Mouse (Mus musculus): ENCODE results near the gene Apoh.

The Apoh gene

DNA sequence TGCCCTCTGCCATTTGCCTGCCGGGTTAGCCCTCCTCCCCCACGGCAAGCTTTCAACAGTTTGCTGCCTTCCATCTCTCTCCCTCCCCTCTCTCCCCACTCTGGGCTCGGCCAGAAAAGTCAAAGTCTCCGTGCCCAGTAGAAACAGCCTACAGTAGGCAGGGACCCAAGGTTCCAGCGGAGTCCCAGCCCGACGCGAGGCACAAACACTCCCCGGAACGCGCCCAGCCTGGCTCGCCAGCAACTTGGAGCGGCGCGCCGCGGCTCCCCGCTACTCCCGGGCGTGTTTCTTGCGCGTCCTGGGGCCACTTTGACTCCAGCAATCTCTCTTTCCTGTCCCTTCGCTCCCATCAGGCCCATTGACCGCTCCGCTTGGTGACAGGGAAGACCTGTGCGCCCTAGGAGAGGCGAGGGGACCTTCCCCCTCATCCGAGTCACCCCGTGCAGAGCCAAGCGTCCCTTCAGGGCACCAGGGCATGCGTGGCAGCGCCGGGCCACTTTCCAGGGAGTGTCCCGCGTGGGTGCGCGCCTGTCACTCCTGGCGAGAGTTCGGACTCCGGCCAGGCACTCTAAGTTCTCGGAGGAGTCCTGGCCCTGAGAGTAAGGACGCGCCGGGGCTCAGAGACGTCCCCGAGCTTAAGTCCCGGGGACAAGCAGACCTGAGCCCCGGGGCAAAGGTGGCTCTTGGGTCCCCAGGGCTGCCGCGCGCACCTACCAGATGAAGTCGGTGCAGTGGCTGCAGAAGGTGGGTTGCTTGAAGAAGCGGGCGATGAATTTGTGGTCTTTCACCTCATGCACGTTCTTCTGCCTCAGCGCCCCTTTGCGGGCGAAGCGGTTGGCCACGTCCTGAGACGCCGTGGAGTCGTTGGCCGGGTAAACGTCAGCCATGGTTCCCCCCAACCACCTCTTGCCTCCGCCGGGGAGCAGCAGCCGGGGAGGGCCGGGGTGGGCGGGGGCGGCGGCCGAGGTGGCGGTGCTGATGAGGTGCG lies at the start of gene Apoh:
Apoh (plus strand) TSS at position 574 of the 988 bp plus-strand sequence.
- no peak for DNase-seq (ENCODE audit: low read depth)

DNA sequence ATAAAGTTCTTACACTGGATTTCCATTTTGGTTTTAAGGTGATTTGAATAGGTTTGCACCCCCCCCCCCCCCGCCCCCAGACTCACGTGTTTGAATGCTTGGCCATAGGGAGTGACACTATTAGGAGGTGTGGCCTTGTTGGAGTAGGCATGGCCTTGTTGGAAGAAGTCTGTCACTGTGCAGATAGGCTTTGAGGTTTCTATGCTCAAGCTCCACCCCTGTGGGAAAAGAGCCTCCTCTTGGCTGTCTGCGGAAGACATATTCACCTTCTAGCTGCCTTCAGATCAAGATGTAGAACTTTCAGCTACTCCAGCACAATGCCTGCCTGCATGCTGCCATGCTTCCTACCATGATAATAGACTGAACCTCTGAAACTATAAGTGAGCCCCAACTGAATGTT lies 49.3 kb upstream of the Apoh start:
- DNase-seq (ENCODE audit: low read depth) = no peak

DNA sequence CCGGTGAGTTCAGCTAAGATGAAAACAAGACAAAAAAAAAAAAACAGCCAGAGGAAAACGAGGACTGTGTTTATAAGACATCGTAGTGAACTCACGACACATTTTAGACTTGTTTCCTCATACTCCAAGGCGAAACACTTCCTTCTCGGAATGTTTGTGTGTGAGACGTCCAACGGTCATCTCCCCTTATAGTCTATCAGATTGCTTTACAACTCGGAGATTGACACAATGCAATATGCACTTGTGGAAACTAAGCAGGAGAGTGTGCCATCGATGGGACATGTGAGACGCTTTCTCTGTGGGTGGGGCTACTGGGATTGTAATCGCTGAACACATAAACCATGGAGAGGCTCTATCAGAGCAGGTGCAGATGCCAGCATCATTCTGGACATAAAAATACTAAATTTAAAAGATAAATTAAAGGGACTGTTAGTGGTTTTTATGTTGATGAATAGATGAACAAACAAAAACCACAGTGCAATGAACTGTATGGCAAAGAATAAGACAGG lies 48.8 kb upstream of the Apoh start:
- no peak for DNase-seq (ENCODE audit: low read depth)

DNA sequence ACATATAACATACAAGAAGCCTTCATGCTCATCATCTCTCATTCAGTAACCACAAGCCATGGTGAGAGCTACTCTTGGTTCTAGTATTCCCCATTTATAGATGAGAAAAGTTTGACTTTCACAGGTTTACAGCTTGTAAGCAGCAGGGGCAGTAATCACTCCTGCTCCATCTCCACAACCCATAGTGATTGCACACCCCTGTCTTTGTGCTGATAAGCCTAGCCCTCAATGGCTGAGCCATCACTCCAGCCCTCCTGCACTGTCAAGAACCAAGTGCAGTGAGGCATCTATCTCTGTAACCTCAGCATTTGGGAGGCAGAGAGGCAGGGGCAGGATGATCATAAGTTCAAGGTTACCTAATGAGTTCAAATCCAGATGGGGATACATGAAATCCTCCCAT lies 47.8 kb upstream of the Apoh start:
- DNase-seq (ENCODE audit: low read depth) = no peak

DNA sequence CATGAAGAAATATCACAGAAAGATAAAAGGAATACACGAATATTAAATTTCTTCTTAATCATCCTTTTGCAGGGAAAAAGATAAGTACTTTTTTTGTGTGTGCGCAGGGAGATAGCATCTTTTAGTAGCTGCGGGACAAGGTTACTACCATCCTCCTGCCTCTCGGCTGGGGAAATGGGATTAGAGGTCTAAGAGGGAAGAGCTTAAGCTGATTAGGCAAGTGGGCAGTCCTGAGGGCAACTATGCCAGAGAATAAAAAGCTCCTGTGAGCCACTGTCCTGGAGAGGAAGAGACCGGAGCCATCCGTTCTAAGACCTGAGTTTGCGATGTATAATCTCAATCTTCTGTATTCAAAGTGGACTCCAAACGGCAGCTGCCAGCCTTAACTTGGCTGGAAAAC lies 45.2 kb upstream of the Apoh start:
- no peak for DNase-seq (ENCODE audit: low read depth)

DNA sequence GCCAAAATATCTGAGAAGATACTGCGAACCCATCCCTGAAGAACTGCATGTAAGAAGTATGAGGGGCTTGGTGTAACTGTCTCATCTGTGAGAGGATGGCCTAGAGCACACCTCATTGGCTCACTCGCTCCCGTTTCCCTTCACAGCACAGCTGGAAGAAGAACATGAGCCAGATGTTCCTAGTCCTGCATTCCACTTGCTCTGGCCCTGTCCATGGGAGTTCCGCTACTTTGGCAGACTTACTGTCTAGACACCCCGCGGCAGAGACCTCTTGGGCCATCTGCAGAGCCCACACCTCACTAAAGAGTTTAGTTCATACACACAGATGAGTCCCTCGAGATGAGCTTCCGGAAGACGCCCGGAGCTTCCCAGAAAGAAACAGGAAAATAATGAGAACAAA lies 43.2 kb upstream of the Apoh start:
- DNase-seq (ENCODE audit: low read depth) = no peak

DNA sequence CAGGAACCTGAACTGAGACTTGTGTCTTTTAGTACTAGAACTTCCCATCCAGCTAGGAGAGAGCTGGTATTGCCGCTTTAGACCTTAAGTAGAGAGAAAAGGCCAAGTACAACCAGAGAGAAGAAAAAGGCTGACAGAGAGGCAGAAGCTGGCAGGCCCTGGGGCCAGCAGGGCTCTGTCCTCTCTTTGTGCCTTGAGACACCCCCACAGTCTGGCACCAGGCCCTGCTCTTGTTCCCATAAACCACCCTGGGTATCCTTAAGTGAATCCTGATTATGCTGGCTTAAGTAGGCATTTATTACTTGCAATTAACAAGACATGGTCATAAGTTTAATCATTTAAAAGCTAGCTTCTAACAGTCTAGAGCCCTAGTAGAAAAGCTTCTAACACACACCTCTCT lies 42.7 kb upstream of the Apoh start:
- DNase-seq (ENCODE audit: low read depth) = no peak

DNA sequence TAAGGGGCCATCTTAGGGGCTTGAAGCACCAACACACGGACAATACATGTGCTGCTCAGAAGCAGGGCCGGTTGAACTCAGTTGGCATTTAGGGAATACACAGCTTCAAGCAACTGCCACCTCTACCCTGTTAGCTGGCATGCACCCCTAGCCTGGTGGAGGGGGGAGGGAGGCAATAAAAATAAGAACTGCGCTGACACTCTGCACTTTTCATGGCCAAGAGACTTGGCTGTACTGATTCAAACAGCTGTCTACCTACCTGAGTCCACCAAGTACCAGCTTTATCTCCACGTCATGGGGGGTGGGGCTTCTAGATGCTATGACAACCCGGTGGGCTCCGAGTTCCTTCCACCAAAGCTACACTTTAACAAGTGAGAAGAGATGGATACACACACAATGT lies 42.1 kb upstream of the Apoh start:
- no peak for DNase-seq (ENCODE audit: low read depth)

DNA sequence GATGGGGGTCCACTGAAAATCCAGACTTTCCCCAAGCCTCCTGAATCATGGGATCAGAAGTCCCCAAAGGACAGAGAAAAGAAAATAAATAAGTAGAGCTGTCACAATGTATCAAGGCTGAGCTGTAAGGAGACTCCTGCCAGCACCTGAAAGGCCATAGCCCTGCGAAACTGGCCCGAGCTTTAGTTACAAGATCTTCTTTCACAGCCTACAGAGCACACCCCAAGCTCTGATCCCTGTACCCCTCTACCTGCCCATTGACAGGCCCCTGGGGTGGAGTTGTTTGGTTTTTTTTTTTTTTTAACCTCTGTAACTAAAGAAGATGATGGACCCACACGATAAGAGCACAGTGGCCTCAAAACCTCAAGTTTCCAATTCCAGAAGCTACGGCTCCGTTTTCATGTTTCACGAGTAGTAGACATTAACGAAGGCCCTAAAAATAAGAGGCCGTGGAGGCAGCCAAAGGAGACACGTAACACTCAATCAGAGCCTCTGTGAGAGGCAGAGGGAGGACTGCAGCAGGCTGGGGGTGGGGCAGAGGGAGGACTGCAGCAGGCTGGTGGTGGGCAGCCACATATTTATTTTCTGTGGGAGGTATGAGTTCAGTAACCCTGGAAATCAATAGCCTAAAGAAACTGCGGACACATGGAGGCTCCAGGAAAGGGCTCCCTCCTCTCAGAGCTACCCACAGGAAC lies 41.2 kb upstream of the Apoh start:
- no peak for DNase-seq (ENCODE audit: low read depth)

DNA sequence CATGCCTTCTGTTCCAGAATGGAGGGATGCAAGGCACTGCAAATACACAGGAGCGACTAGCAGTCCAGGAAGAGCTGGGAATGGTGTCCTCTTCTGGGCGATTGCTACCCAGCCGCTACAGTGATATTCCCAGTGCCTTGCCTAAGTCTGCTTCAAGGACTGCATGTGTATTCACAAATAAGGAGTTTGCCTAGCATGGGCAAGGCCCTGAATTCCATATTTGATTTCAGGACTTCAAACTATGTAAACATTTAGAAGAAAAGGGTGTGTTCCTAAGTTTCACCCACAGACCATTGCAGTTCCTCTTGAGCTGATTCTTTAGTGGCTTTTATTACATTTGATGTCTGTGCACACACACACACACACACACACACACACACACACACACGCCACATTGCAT lies 39.4 kb upstream of the Apoh start:
- DNase-seq (ENCODE audit: low read depth) = no peak

DNA sequence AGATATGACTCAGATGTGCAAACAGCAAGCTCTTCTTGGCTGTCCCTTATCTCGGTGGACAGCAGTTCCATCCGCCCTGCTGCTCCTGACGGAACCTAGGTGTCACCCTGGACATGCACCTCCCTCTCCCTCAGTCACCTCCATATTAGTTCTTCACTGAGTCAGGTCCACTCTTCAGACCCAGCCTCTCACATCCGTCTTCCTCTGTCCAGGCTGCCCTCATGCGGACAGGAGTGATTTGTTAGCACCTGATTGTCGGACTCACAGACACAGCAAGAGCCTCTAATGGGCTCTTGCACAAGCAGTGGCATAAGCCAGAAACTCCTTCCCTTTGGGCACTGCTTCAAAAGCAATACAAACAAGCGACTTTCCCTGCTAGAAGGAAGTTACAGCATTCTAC lies 35.9 kb upstream of the Apoh start:
- no peak for DNase-seq (ENCODE audit: low read depth)

DNA sequence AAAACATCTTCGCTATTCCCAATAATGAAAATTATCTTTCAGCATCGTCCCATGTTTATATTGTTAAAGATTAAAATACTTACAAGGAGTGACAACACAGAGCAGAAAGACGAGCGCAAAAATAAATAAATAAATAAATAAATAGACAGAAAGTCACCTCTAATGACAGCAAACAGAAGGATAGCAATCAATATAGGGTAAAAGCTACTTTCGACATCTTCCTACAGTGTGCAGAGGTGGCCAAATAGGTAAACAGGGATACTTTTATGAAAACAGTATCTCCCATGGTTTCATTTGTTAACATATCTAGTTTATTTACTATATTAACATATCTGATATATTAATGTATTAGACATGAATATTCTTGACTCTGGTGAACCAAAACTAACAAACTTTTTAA lies 34.9 kb upstream of the Apoh start:
- no peak for DNase-seq (ENCODE audit: low read depth)

DNA sequence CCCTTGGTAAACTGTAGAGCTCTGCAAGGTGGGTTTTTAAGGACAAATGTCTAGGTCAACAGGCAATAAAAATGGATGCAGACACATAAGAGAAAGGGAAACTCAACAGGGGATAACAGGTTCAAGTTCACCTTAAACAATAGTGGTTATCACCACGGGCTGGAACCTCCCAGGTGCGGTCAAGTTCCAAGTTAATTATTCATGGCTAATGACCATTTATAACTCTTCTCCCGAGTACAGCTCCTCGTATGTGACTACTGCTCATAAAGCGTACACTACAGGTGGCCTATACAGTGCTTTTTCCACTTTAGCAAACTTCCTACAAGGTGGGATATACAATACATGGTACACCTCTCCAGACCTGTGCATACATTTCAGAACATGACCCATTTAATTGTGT lies 33.4 kb upstream of the Apoh start:
- DNase-seq (ENCODE audit: low read depth) = no peak

DNA sequence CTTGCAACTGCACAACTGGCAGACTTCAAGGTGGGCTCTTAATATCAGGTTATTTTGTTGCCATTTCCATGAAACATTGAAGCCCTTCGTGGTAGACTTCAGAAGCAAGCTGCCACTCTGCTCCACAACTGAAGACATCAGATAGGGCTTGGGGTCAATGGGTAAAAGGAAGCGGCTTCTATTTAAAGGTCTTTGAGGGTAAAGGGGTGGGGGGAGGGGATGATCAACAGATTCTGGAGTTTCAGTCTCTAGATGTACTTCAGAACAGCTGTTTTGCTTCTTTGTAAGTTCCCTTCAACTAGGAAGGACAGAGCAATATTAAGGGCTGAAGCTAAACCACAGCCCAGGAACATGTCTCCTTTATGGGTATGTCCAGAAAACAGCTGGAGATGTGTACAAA lies 31.2 kb upstream of the Apoh start:
- peak; percentile 36 for DNase-seq (ENCODE audit: low read depth)

DNA sequence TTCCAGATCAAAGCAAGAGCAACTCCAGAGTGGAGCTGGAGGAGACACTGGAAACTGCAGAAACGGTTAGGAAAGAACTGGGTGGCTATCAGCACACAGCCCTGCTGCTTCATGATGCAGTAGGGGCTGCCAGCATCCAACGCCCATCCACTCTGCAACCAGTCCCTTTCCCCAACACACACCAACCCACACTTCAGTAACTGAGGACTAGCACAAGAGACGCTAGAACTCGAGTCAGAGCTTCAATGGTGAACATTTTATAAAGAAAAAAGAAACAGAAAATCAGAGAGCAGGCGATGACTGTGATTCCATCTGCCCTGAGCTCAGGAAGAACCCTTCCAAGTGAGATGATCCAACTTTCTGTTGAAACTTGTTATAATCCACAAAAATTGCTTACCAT lies 30.6 kb upstream of the Apoh start:
- no peak for DNase-seq (ENCODE audit: low read depth)

DNA sequence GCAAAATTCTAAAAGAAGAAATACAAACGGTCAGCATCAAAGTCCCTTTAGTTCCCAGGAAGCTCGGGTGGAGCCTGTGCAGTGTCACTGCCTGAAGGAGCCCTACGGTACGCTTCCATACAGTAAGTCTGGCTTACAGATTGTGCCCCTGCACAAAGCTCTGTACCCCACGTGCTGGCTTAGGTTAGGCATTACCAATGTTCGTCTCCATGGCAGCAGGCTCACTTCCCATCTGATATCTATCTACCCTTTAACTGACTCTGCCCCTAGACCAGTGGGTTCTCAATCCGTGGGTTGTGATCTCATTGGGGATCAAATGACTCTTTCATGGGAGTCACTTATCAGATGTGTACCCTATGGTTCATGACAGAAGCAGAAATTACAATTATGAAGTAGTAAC lies 27.4 kb upstream of the Apoh start:
- DNase-seq (ENCODE audit: low read depth) = no peak

DNA sequence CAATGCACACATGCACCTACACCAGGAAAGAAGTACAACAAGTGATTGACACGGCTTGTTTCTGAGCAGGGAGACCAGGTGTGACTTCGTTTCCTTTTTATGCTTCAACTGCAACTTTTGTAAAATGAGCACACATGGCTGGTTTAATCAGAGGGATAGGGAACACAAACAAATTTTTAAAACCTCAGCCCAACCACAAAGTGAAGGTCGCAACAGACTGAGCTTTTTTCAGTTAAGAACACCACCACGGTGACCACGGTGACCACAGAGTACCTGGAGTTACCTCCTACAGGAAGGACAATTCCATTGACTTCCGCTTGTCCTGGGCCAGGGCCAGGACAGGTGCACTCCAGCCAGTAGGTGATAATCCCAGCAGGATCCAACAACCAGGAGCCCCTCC lies 25.3 kb upstream of the Apoh start:
- no peak for DNase-seq (ENCODE audit: low read depth)

DNA sequence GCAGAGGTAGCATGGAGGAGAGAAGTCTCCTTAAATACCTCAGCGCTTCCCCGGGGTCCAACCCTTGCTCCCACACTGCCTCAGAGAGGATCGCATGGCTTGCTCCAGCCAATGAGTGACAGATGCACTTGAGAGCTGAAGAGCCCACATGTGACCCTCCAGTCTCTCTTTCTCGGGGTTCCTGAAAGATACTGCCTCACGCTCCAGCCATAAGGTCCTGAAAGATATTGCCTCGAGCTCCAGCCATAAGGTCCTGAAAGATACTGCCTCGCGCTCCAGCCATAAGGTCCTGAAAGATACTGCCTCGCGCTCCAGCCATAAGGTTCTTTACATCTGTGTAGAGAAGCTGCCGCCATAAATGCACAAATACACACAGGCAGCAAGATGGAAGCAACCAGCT lies 24.0 kb upstream of the Apoh start:
- no peak for DNase-seq (ENCODE audit: low read depth)

DNA sequence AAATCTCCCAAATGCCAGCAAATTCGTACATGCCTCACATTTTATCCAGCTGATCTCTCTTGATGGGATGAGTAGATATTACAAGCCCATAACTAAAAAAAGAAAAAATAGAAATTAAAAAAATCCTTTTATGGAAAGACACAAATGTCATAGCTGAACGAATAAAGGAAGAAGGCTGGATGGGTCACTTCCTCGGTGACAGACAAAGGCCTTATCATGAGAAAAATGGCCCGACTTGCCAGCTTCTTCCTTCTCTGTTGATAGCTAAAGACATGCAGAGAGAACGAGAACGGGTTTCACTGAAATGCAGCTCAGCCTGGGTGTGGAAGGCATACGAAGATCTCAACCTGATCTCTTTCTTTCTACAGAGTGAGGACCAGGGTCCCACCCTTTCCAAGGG lies 22.6 kb upstream of the Apoh start:
- DNase-seq (ENCODE audit: low read depth) = no peak

DNA sequence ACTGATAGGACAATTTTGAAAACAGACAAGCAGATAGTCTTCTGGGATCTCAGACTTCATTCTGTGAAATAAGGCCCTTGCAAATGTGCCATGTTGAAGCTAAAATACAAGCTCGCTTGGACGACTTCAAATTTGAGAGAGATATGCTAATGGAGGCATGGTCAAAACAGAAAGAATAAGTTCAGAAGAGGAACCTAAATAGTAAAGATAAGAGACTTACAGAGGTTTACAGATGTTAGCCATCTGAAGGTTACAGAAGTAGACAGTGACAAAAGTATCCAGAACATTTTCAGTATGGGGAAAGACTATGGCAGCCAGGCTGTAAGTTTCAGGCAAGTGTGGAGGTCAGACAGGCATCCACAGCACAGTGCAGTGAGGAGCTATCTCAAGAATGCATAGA lies 21.0 kb upstream of the Apoh start:
- DNase-seq (ENCODE audit: low read depth) = no peak

DNA sequence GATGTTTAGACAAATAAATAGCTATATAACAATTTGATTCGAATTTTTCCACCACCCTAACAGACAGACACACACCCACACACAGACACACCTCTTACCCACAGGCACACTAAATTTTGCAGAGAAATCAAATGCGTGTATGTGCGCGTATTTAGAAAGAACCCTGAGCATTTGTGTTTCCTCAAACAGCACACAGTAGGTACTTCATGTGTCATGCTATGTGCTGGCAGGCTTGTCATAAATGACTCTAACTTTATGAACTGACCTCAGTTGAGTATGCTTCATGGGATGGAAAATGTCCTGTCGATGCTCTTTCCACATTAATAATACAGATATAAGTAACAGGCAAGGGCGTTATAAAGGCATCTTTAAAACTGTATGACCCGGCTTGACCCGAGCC lies 17.2 kb upstream of the Apoh start:
- no peak for DNase-seq (ENCODE audit: low read depth)

DNA sequence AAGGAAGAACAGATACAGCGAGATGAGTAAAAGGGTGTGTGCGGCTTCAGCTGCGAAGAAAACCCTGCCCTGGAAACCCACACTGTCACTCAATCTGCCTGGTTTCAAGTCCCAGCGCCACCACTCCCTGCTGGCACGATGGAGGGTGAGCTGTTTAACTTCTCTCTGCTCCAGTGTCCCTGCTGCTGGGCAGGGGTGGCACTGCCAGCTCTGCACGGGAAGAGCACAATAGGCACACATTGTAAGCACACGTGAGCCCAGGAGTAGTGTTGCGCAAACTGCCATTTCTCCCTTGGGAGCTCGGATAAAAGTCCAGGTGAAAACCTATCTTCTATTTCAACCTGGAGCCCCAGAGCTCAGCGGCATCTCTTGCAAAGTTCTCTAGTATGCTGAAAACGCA lies 12.3 kb upstream of the Apoh start:
- DNase-seq (ENCODE audit: low read depth) = no peak

DNA sequence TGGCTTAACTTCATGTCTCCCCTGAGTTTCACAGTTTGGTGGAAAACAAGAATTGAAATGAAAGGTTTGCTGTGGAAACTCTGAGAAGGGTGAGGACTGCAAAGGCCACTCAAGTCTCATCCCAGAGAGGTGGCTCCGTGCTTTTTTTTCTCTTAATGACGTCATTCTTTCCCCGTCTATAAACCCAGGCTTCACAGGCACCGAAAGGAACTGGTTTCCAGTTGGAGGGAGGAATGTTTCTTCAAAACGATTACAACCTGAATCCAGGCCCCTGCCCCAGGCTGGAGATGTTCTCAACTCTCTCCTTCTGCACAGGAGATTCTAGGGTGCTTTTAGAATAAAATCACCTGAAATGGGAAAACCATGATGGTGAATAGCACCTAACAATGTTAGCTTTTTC lies 10.1 kb upstream of the Apoh start:
- DNase-seq (ENCODE audit: low read depth) = no peak

Data from naive thymus-derived CD4-positive, alpha-beta T cell, adult 2 months (primary cell).